Mouse (Mus musculus): Measurements from ENCODE around the gene 9230104L09Rik.
A peak's percentile ranks its signal among the peaks of the same experiment; 100 is the strongest.

GRCm38 (mm10) chr2:148851116-148851906 is 13.5 kb downstream of the 9230104L09Rik start:
- TF ChIP-seq CTCF (IDR thresholded peaks at IDR 0.05; ENCODE audit: extremely low read depth, insufficient read length, insufficient replicate concordance, low read depth, low read length): peak; percentile 67; the same call in 1 of the 2 replicates
- no peak for TF ChIP-seq POLR2A (IDR thresholded peaks at IDR 0.05; ENCODE audit: low read depth, low read length)
